Mouse (Mus musculus): ENCODE results near the gene Pwwp2b. TPM values are rescaled to one million over a fixed set of nuclear protein-coding genes. Genes with fewer than 3 reads are reported as not detected.

The Pwwp2b gene
- total RNA-seq (2023), result 7.4 and 10.3 TPM in 2 replicates

GRCm38 (mm10) chr7:139247881-139248614 is at the start of gene Pwwp2b:
TSS of gene Pwwp2b (plus strand) at chr7:139248482.

DNA sequence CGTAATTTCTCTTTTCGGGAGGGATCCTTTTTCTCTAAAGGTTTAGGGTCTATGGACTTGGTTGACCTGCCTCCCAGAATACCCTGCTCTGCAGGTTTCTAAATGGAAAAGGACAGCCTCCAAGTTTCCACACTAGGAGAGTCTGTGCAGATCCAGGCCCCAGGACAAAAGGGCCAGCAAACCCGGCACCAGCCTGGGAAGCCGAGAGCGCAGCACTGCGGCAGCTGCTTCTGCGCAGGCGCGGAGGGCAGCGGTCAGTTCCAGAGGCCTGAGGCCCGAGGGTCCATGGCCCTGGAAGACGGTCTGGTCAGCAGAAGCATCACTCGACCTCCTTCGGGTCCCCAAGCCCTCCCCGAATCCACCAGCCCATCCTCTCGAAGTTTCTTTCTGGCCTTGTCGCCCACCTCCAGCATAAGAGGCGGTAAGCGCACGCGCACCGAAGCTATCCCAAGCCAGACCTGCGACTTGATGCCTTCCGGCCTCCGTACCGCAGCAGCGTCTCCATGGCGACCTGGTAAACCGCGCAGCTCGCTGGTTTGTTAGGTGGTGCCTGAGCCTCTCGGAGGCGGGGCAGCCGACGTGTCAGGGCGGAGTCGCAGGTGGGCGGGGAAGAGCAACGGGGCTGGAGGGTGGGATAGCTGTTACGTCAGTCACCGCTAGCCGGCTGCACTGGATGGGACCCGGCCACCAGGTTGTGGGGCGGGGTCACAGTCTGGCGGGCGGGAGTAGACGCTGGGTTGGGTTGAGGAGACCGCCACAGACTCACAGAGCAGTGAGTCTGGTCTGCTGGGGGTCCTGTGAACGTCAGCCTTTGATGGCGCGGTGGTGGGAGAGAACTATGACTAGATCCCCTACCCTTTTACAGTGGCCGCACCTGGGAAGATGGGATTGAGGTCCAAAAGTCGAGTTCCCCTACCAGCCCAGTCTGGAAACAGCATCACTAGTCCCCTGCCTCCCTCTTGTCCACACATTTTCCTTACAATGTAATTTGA is 35.2 kb upstream of the Pwwp2b start, which contains the start of the genes Lrrc27 and Stk32c:
Gene Lrrc27, plus strand, starts transcription at position 235 of the 992 bp plus-strand sequence.
Gene Stk32c, minus strand, starts transcription at position 554 of the 992 bp plus-strand sequence.

Other genes with a start within 250 kb of the Pwwp2b start
- not detected in 2 replicates for gene Dpysl4, start 162.5 kb upstream of the Pwwp2b start, total RNA-seq (2023)
- gene Lrrc27, start 35.5 kb upstream of the Pwwp2b start, total RNA-seq (2023), result 8.1 and 8.6 TPM in 2 replicates
- gene Stk32c, start 35.2 kb upstream of the Pwwp2b start, total RNA-seq (2023), result 0.22 and 0.27 TPM in 2 replicates
- gene Inpp5a, start 140.6 kb downstream of the Pwwp2b start, total RNA-seq (2023), result 52.9 and 81.6 TPM in 2 replicates

All from neutrophil, adult 65 days (primary cell).